Mouse (Mus musculus) bone marrow, adult 2 months (tissue): ENCODE results near the gene Arhgap23.

Experiments used
- CTCF ChIP-seq: fragments of 200-500 bp; IDR thresholded peaks from 2 replicates; pipeline ENCODE4 v1.5.1; 2011; ENCODE audit warnings: low read length, control low read depth; ENCODE audit not compliant: control insufficient read depth, insufficient read depth
- POLR2A ChIP-seq: fragments of 200-500 bp; IDR thresholded peaks from 2 replicates; pipeline ENCODE4 v1.6.1; 2011; ENCODE audit warnings: low read depth, mild to moderate bottlenecking, control low read depth, low read length, borderline replicate concordance; ENCODE audit not compliant: control insufficient read depth

- TF ChIP-seq CTCF (no peak), POLR2A (no peak)
Observed at GRCm38 (mm10) chr11:97506331-97506730, 91.0 kb downstream of the Arhgap23 start.
